Mouse (Mus musculus) ES-E14 (cell line): ENCODE data around the gene Cdk19. TPM values are rescaled to one million over a fixed set of nuclear protein-coding genes. Genes with fewer than 3 reads are reported as not detected.

Experiments
- DNase-seq: peaks from one replicate; pipeline ENCODE4 v3.0.0-alpha.2; 2013; ENCODE audit warnings: low read depth, low spot score
- H3K27ac ChIP-seq: 2 replicates; pipeline ENCODE4 v1.5.1; 2012; ENCODE audit warnings: low read depth, mild to moderate bottlenecking, low read length, moderate library complexity, mixed read lengths; ENCODE audit not compliant: poor library complexity, insufficient read depth, severe bottlenecking
- H3K36me3 ChIP-seq: 2 replicates; pipeline ENCODE4 v1.6.1; 2012; ENCODE audit warnings: mild to moderate bottlenecking, low read length, moderate library complexity, mixed read lengths; ENCODE audit not compliant: control insufficient read depth, poor library complexity, insufficient read depth, severe bottlenecking
- H3K4me1 ChIP-seq, 2 experiments: fragments of 150-350 bp in 1 of 2; sonication (generic) in 1 of 2; 2 replicates each; pipeline ENCODE4 v1.6.1; 2012; ENCODE audit warnings: low read length in 2 of 2, mild to moderate bottlenecking in 1 of 2, mixed read lengths in 1 of 2; ENCODE audit not compliant: control insufficient read depth in 2 of 2, insufficient read depth in 2 of 2, poor library complexity in 1 of 2
- H3K4me3 ChIP-seq, 2 experiments: fragments of 150-350 bp in 1 of 2; sonication (generic) in 1 of 2; 2 replicates each; pipeline ENCODE4 v1.5.1; 2012; ENCODE audit warnings: low read length in 2 of 2, low read depth in 1 of 2, mild to moderate bottlenecking in 1 of 2, mixed read lengths in 1 of 2; ENCODE audit not compliant: insufficient read depth in 1 of 2, poor library complexity in 1 of 2, severe bottlenecking in 1 of 2
- H3K9ac ChIP-seq: 2 replicates; pipeline ENCODE4 v1.6.1; 2012; ENCODE audit warnings: low read depth, mild to moderate bottlenecking, low read length, mixed read lengths; ENCODE audit not compliant: poor library complexity, insufficient read depth, severe bottlenecking
- H3K9me3 ChIP-seq: fragments of 150-350 bp; sonication (generic); 2 replicates; pipeline ENCODE4 v1.6.1; 2012; ENCODE audit warnings: low read depth, mild to moderate bottlenecking, low read length; ENCODE audit not compliant: control insufficient read depth, insufficient read depth
- CHD2 ChIP-seq: IDR thresholded peaks from 2 replicates; pipeline ENCODE4 v1.6.1; 2014; ENCODE audit warnings: mild to moderate bottlenecking, low read depth, low read length, inconsistent platforms
- HCFC1 ChIP-seq: IDR thresholded peaks from 2 replicates; pipeline ENCODE4 v1.6.1; 2012; ENCODE audit warnings: low read length, inconsistent platforms, borderline replicate concordance; ENCODE audit not compliant: insufficient read depth
- MAFK ChIP-seq: IDR thresholded peaks from 2 replicates; pipeline ENCODE4 v1.6.1; 2014; ENCODE audit warnings: mild to moderate bottlenecking, low read depth, low read length, inconsistent platforms; ENCODE audit not compliant: insufficient read depth
- ZC3H11A ChIP-seq: IDR thresholded peaks from 2 replicates; pipeline ENCODE4 v1.6.1; 2012; ENCODE audit warnings: low read depth, mild to moderate bottlenecking, inconsistent platforms, low read length, borderline replicate concordance
- ZNF384 ChIP-seq: IDR thresholded peaks from 2 replicates; pipeline ENCODE4 v1.6.1; 2012; ENCODE audit warnings: low read depth, low read length, inconsistent platforms
- in situ Hi-C, 2 experiments: fragments of 600-800 bp; cut with MboI; formaldehyde crosslinking; loops; one replicate each; pipeline ENCODE4 v1.15.1; 2025; ENCODE audit warnings: low sequenced_read_pairs in 2 of 2, inconsistent platforms in 1 of 2; ENCODE audit not compliant: unreplicated experiment in 2 of 2
- total RNA-seq: library from RNA; depleted of rRNA; stranded (reverse); fragments of 300-350 nt; gene quantifications from 2 replicates; pipeline ENCODE4 v1.2.3, GENCODE M21; 2012

Gene Cdk19
- total RNA-seq, 1 experiment: 6.4 TPM

GRCm38 (mm10) chr10:40446088-40446604 lies 106.8 kb downstream of the Cdk19 start:
- DNase-seq: no peak
- H3K36me3 ChIP-seq: no peaks in the 10 kb centered on the region
- H3K27ac ChIP-seq: no peak overlapping the region
- H3K4me3 ChIP-seq: no peak overlapping the region
- TF ChIP-seq HCFC1: no peak
- TF ChIP-seq MAFK: no peak
- no peak for TF ChIP-seq CHD2
- no peak for TF ChIP-seq ZNF384
- TF ChIP-seq ZC3H11A: no peak
- in situ Hi-C loops: no loop called here
- H3K9ac ChIP-seq: no peak overlapping the region
- H3K9me3 ChIP-seq: no peaks in the 10 kb centered on the region
- H3K4me1 ChIP-seq: peaks cover 4 to 7% of the 10 kb centered on the region in 2 experiments; a peak in 2 of 4 replicates

GRCm38 (mm10) chr10:40446630-40447029 lies 107.3 kb downstream of the Cdk19 start:
- Histone ChIP-seq H3K9me3 (no peaks in the 10 kb centered on the region), H3K4me3 (no peak overlapping the region), H3K4me1 (peaks cover 3 to 7% of the 10 kb centered on the region in 2 experiments; a peak in 2 of 4 replicates), H3K36me3 (no peaks in the 10 kb centered on the region), H3K27ac (no peak overlapping the region), H3K9ac (no peak overlapping the region)
- TF ChIP-seq ZC3H11A: no peak
- no peak for TF ChIP-seq MAFK
- no peak for TF ChIP-seq HCFC1
- DNase-seq: no peak
- in situ Hi-C loops: no loop called here

- peaks cover 4 to 5% of the 10 kb centered on the region in 2 experiments; a peak in 2 of 4 replicates for H3K4me1 ChIP-seq
- H3K4me3 ChIP-seq: no peak overlapping the region
- no peak overlapping the region for H3K27ac ChIP-seq
- H3K9ac ChIP-seq: no peak overlapping the region
- in situ Hi-C loops: no loop called here
- H3K9me3 ChIP-seq: no peaks in the 10 kb centered on the region
- H3K36me3 ChIP-seq: no peaks in the 10 kb centered on the region
- TF ChIP-seq ZC3H11A (no peak), CHD2 (no peak), ZNF384 (no peak), HCFC1 (no peak), MAFK (no peak)
- no peak for DNase-seq
Observed at GRCm38 (mm10) chr10:40447295-40447694, 107.9 kb downstream of the Cdk19 start.

GRCm38 (mm10) chr10:40447921-40448320 lies 108.6 kb downstream of the Cdk19 start:
- in situ Hi-C loops: no loop called here
- peaks cover 4 to 5% of the 10 kb centered on the region in 2 experiments; a peak in 2 of 4 replicates for H3K4me1 ChIP-seq
- no peak overlapping the region for H3K9ac ChIP-seq
- TF ChIP-seq MAFK: no peak
- no peak for TF ChIP-seq ZC3H11A
- no peak for TF ChIP-seq ZNF384
- no peak for TF ChIP-seq CHD2
- TF ChIP-seq HCFC1: no peak
- H3K36me3 ChIP-seq: no peaks in the 10 kb centered on the region
- no peaks in the 10 kb centered on the region for H3K9me3 ChIP-seq
- H3K27ac ChIP-seq: no peak overlapping the region
- no peak for DNase-seq
- no peak overlapping the region for H3K4me3 ChIP-seq

- H3K9ac ChIP-seq: no peak overlapping the region
- TF ChIP-seq ZNF384 (no peak), HCFC1 (no peak), ZC3H11A (no peak), MAFK (no peak), CHD2 (no peak)
- DNase-seq: no peak
- in situ Hi-C loops: no loop called here
- H3K36me3 ChIP-seq: no peaks in the 10 kb centered on the region
- no peak overlapping the region for H3K4me3 ChIP-seq
- no peak overlapping the region for H3K27ac ChIP-seq
- peaks cover 2 to 5% of the 10 kb centered on the region in 2 experiments; a peak in 2 of 4 replicates for H3K4me1 ChIP-seq
- no peaks in the 10 kb centered on the region for H3K9me3 ChIP-seq
Observed at GRCm38 (mm10) chr10:40448444-40448843, 109.1 kb downstream of the Cdk19 start.
